Mouse (Mus musculus) neutrophil, adult 5-6 weeks (primary cell): ENCODE measurements at regions not wholly inside any gene's neighbourhood (a gene's known extent, or its start where the extent isn't known, plus 50 kb on each side); places are given as distances from the start of the nearest gene placed in this dataset.

Experiments used
- ATAC-seq: fragments of 151-379, 151-347 bp; 2 replicates; pipeline ENCODE4 v1.8.0; 2017; ENCODE audit warnings: mild to moderate bottlenecking, moderate TSS enrichment; ENCODE audit not compliant: insufficient number of reproducible peaks, poor library complexity, low FRiP score, severe bottlenecking; ENCODE audit errors: extremely low read depth

DNA sequence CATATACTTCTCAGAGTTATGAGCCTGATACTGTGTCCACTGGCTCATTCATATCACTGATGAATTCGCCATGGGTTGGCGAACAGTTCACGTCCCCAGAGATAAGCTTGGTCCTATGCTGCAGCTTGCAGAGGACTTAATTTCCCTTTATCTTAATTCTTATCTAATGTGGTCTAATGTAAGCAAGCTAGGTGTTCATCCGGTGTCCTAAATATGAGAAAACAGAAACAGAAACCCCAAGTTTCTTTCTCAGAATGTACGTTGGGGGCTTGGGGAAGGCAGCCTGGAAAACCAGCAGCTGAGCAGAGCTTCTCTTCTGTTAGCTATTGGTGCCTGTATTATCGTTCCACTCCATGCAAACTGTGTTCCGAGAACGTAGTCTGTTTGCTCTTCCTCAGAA is 170.1 kb downstream of the 1700064H15Rik start:
- ATAC-seq: no peak

- no peak for ATAC-seq
These were observed 171.0 kb downstream of the 1700064H15Rik start for GRCm38 (mm10) chr3:19457431-19457830.

DNA sequence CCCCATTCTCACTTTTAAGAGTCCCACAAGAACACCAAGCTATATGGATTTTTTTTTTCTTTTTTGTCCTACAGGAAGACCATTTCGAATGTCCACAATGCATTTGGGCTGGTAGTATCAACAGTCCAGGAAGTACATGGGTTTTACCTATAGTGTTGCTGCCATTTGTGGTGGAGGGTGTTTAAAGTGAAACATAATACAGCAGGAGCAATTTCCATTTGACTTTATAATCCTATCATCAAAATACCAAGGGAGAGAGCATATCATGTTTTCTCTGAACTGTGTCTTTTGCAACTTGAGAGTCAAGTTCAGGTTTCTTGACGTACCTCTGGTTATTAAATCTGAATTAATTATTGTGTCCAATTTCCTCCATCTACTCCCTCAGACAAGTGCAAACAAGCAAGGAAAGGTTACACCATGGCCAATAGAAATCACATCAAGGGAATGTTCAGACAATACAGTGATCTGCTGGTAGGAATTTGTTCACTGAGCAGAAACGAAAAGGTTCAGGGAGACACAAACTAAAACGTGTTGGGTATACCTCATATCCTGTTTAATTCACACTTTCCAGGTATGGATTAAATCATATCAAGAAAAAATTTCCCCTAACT is 172.5 kb downstream of the 1700064H15Rik start:
- no peak for ATAC-seq

DNA sequence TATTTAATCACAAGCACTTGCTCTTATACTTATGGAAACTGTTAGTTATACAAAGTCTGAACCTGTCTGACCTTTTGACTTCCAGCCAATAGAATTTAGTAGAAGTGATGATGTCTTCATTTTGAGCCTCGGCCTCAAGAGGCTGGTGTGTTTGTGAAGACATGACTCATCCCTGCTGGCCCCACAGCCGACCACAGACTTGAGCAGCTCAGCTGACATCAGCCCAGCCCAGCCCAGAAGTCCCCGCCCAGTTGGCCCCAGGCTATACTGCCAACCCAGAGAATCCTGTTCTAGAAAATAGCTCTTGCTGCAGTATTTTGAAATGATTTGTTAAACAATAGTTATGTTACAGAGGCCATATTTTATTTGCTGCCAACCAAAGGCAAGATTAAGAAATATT is 177.5 kb downstream of the 1700064H15Rik start:
- ATAC-seq: peak; percentile 69

DNA sequence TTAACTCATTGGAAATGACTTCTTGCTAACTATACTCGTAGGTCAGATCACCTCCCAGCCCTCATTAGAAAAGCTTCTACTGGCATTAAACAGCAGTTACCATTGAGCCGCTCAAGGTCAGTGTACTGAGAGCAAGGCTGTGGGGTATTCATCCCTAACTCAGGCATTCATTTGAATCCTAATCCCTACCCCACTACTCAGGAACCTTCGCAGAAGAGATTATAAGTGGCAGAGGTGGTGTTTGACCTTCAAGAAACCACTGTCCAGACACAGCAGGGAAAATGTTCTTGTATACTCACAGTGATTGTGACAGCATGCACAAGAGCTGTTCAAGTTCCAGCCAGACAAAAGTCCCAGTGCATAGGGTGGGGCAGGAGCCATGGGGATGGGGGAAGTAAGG is 179.5 kb downstream of the 1700064H15Rik start:
- ATAC-seq: no peak

- no peak for ATAC-seq
These were observed 180.3 kb downstream of the 1700064H15Rik start for GRCm38 (mm10) chr3:19448192-19448591.

GRCm38 (mm10) chr3:19447733-19448132 is 180.7 kb downstream of the 1700064H15Rik start:
- no peak for ATAC-seq

- ATAC-seq: no peak
These were observed 183.6 kb downstream of the 1700064H15Rik start for GRCm38 (mm10) chr3:19444914-19445313.

DNA sequence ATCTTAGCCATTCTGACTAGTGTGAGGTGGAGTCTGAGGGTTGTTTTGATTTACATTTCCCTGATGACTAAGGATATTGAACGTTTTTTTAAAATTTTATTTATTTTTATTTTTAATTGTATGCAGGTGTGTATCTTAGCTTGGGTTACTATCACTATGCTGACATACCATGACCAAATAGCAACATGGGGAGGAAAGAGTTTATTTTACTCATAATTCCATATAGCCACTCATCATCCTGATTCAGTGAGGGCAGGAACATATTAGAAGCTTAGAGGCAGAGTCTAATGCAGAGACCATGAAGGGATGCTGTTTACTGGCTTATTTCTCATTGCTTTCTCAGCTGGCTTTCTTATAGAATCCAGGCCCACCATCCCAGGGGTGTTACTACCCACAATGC is 186.7 kb downstream of the 1700064H15Rik start:
- no peak for ATAC-seq

GRCm38 (mm10) chr3:19430159-19430558 is 198.3 kb downstream of the 1700064H15Rik start:
- ATAC-seq: peak; percentile 97

- ATAC-seq: no peak
These were observed 198.9 kb downstream of the 1700064H15Rik start for GRCm38 (mm10) chr3:19429422-19430076.

- no peak for ATAC-seq
These were observed 199.5 kb downstream of the 1700064H15Rik start for GRCm38 (mm10) chr3:19429010-19429409.

DNA sequence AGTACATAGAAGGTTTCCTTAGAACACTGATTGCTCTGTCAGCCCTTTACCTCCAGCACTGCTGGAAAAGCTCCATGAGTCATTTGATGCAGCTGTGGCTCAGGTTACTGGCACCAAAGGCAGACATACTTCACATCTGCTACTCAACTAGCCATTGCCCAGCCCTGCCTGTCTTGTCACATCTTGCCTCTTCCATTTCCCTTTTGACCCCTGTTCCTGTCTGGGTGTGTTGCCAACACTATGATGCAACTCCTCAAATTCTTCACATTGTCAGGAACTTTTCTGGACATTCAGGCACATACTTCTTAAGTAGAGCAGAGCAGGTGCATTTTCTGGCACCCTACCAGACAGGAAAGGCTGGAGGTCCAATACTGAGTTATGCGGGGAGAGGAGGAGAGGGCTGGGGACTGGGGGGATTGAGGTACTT is 202.3 kb downstream of the 1700064H15Rik start:
- ATAC-seq: no peak

GRCm38 (mm10) chr3:19425322-19425721 is 203.2 kb downstream of the 1700064H15Rik start:
- no peak for ATAC-seq

DNA sequence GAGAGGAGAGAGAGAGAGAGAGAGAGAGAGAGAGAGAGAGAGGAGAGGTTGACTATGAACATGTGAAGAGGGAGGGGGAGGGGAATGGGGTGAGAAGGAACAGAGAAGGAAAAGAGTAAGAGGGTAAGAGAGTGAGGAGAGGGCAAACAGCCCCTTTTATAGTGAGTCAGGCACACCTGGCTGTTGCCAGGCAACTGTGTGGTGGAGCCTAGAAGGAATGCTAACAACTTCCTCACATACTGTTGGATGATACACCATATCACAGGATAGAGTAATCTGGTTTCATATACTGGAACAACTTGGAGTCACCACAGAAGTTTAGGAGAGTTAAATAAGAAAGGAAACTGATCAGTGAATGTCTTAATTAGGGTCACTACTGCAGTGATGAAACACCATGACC is 204.1 kb downstream of the 1700064H15Rik start:
- ATAC-seq: no peak

DNA sequence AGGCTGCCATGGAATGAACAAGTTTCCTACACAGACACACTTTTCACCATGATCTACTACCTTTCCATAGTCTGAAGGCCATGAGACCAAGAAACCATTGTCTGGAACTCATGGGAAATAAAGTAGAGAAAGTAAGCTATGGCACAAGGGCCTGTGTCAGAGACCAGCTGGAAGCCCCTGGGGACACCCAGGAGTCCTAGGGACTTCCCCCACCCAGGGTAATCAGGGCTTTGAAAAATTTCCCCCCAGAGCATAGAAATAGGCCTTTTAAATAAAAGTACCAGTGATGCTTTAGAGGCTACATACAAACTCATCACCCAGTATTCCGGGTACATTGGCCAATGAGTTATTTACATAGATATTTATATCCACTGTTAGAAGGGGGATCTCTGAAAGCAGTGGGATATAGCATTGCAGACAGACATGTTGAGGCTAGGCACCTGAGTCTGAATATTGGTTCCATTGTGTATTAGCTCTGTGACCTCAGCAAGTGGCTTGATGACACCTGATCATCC is 207.0 kb downstream of the 1700064H15Rik start:
- 0 out of 2 replicates have a peak, but pooled peaks have one; percentile 36 for ATAC-seq

GRCm38 (mm10) chr3:19420912-19421311 is 207.6 kb downstream of the 1700064H15Rik start:
- no peak for ATAC-seq

- ATAC-seq: peak; percentile 78; the same call in 1 of the 2 replicates
These were observed 217.4 kb downstream of the 1700064H15Rik start for GRCm38 (mm10) chr3:19410938-19411515.

GRCm38 (mm10) chr3:19408283-19408682 is 220.2 kb downstream of the 1700064H15Rik start:
- no peak for ATAC-seq

- ATAC-seq: no peak
These were observed 220.8 kb downstream of the 1700064H15Rik start for GRCm38 (mm10) chr3:19407591-19408090.
